ENCODE assay signal across 8 mouse cellular contexts in genomic region chr10:80677128-80677875, GRCm38 (mm10). TPM values are rescaled to one million over a fixed set of nuclear protein-coding genes. Genes with fewer than 3 reads are reported as not detected.
DNase-seq lines count a peak whose midpoint lies in the region; ATAC-seq and TF ChIP-seq lines count a peak whose summit lies in the region.

No protein-coding gene starts in this region.

- ATAC-seq in erythroblast, adult 5-6 weeks (replicated peaks; ENCODE audit: low FRiP score, poor library complexity, severe bottlenecking): peak; percentile 2
- ATAC-seq in intestine, postnatal 0 days: no peak
- ATAC-seq in midbrain, embryonic 14.5 days (ENCODE audit: low FRiP score, low TSS enrichment): no peak
- no peak for ATAC-seq in megakaryocyte progenitor cell, adult 5-6 weeks (replicated peaks; ENCODE audit: poor library complexity)

- H3K27me3 ChIP-seq in cerebellum, adult 2 months (ENCODE audit: control insufficient read depth, insufficient read depth, low read length): no peaks in the 10 kb centered on the region
- H3K27me3 ChIP-seq in intestine, postnatal 0 days (replicated peaks; ENCODE audit: control insufficient read depth, insufficient read depth, low read length): no peaks in the 10 kb centered on the region
- no peaks in the 10 kb centered on the region for H3K27me3 ChIP-seq in midbrain, embryonic 14.5 days (ENCODE audit: control insufficient read depth, insufficient read depth, low read length)

- peak overlapping the region; percentile 66 for H3K4me2 ChIP-seq in intestine, postnatal 0 days (replicated peaks; ENCODE audit: low read depth)
- peak overlapping the region; percentile 96 for H3K4me2 ChIP-seq in midbrain, embryonic 14.5 days (ENCODE audit: low read length)

- no peaks in the 10 kb centered on the region for H3K9me3 ChIP-seq in intestine, postnatal 0 days (ENCODE audit: control insufficient read depth)
- no peaks in the 10 kb centered on the region for H3K9me3 ChIP-seq in midbrain, embryonic 14.5 days (ENCODE audit: control insufficient read depth, low read length)

- H3K4me3 ChIP-seq in cerebellum, adult 2 months (replicated peaks; ENCODE audit: insufficient read depth, low read depth, low read length): peak overlapping the region; percentile 65
- H3K4me3 ChIP-seq in intestine, postnatal 0 days (ENCODE audit: low read depth, low read length): peak overlapping the region; percentile 80
- peak overlapping the region; percentile 98 for H3K4me3 ChIP-seq in midbrain, embryonic 14.5 days (replicated peaks; ENCODE audit: low read depth, low read length)

- peak overlapping the region; percentile 95 for H3K27ac ChIP-seq in cerebellum, adult 2 months (ENCODE audit: insufficient read depth, low read length)
- H3K27ac ChIP-seq in intestine, postnatal 0 days (ENCODE audit: low read depth, low read length): peak overlapping the region; percentile 96
- peak overlapping the region; percentile 97 for H3K27ac ChIP-seq in midbrain, embryonic 14.5 days (replicated peaks; ENCODE audit: low read depth, low read length)

- DNase-seq in cerebellum, adult 2 months: peak; percentile 45 to 57
- no peak for DNase-seq in cerebellum, postnatal 25 days
- DNase-seq in CD4-positive, CD25-positive, alpha-beta regulatory T cell, adult 2 months (ENCODE audit: low read depth, low spot score): peak; percentile 87
- no peak for DNase-seq in midbrain, embryonic 14.5 days
- DNase-seq in embryo, embryonic 10.5 days (ENCODE audit: low spot score): no peak

- peaks cover 49% of the 10 kb centered on the region for H3K4me1 ChIP-seq in cerebellum, adult 2 months (ENCODE audit: control insufficient read depth, insufficient read depth, low read length)
- peaks cover 25% of the 10 kb centered on the region for H3K4me1 ChIP-seq in intestine, postnatal 0 days (replicated peaks; ENCODE audit: control insufficient read depth, insufficient read depth, low read length)
- H3K4me1 ChIP-seq in midbrain, embryonic 14.5 days (ENCODE audit: control insufficient read depth, insufficient read depth, low read length): peaks cover 46% of the 10 kb centered on the region

- TF ChIP-seq POLR2A in cerebellum, adult 2 months (IDR thresholded peaks at IDR 0.05; ENCODE audit: borderline replicate concordance, insufficient read depth, low read length): no peak

- peak overlapping the region; percentile 47 for H3K9ac ChIP-seq in intestine, postnatal 0 days (ENCODE audit: low read depth, low read length)
- peak overlapping the region; percentile 69 for H3K9ac ChIP-seq in midbrain, embryonic 14.5 days (replicated peaks; ENCODE audit: low read length)

- H3K36me3 ChIP-seq in intestine, postnatal 0 days (ENCODE audit: control insufficient read depth, insufficient read depth): 0 out of 2 replicates have a peak, but pooled peaks cover 5% of the 10 kb centered on the region
- peaks cover 7% of the 10 kb centered on the region; the same call in 1 of the 2 replicates for H3K36me3 ChIP-seq in midbrain, embryonic 14.5 days (ENCODE audit: control insufficient read depth, insufficient read depth, low read length)

- TF ChIP-seq CTCF in cerebellum, adult 2 months (IDR thresholded peaks at IDR 0.05; ENCODE audit: borderline replicate concordance, insufficient read depth, low read depth, low read length): no peak
- TF ChIP-seq CTCF in intestine, postnatal 0 days (IDR thresholded peaks at IDR 0.05; ENCODE audit: low read depth): no peak

- 14% methylated on average over 9 of the region's 9 CpGs for WGBS in cerebellum, adult 2 months
- WGBS in intestine, postnatal 0 days: 17% methylated on average over 9 of the region's 9 CpGs
- 46% methylated on average over 9 of the region's 9 CpGs for WGBS in midbrain, embryonic 14.5 days

RNA-seq across cellular contexts. Expression of gene Mknk2, which starts 0.6 kb away (rescaled TPM):
- 59.3 and 64.4 TPM in 2 replicates for polyA plus RNA-seq in cerebellum, adult 2 months (2012; rRNA removed)
- total RNA-seq in erythroblast, adult 5-6 weeks (2015; ENCODE audit: low replicate concordance): 40.2 and 47.4 TPM in 2 replicates
- 28.4 and 40.8 TPM in 2 replicates for total RNA-seq in erythroblast, adult 5-6 weeks (2017; ENCODE audit: low replicate concordance)
- polyA plus RNA-seq in intestine, postnatal 0 days (2015; fragmentation: Nextera tagmentation; extraction: Ambion mirVana): 38.4 and 38.6 TPM in 2 replicates
- 46.7 and 54.2 TPM in 2 replicates for polyA plus RNA-seq in midbrain, embryonic 14.5 days (2014; fragmentation: Nextera tagmentation; extraction: Ambion mirVana)
- 40.1 and 46.2 TPM in 2 replicates for total RNA-seq in megakaryocyte progenitor cell, adult 5-6 weeks (2015)
- total RNA-seq in megakaryocyte progenitor cell, adult 5-6 weeks (2017): 32.8 and 44.4 TPM in 2 replicates

RNA-seq across cellular contexts. Expression of gene Btbd2, which starts 20.4 kb away (rescaled TPM):
- polyA plus RNA-seq in cerebellum, adult 2 months (2012; rRNA removed): 106 and 108 TPM in 2 replicates
- total RNA-seq in erythroblast, adult 5-6 weeks (2015; ENCODE audit: low replicate concordance): 5.6 and 6.1 TPM in 2 replicates
- total RNA-seq in erythroblast, adult 5-6 weeks (2017; ENCODE audit: low replicate concordance): 5.6 and 11.4 TPM in 2 replicates
- polyA plus RNA-seq in intestine, postnatal 0 days (2015; fragmentation: Nextera tagmentation; extraction: Ambion mirVana): 21.5 and 23.5 TPM in 2 replicates
- 80.1 and 88.8 TPM in 2 replicates for polyA plus RNA-seq in midbrain, embryonic 14.5 days (2014; fragmentation: Nextera tagmentation; extraction: Ambion mirVana)
- total RNA-seq in megakaryocyte progenitor cell, adult 5-6 weeks (2015): 10.5 and 13.2 TPM in 2 replicates
- total RNA-seq in megakaryocyte progenitor cell, adult 5-6 weeks (2017): 19.9 and 25.7 TPM in 2 replicates

RNA-seq across cellular contexts. Expression of gene Mob3a, which starts 24.5 kb away (rescaled TPM):
- 12.6 and 14.2 TPM in 2 replicates for polyA plus RNA-seq in cerebellum, adult 2 months (2012; rRNA removed)
- 13.4 and 25.6 TPM in 2 replicates for total RNA-seq in erythroblast, adult 5-6 weeks (2015; ENCODE audit: low replicate concordance)
- total RNA-seq in erythroblast, adult 5-6 weeks (2017; ENCODE audit: low replicate concordance): 11.0 and 18.2 TPM in 2 replicates
- 14.4 and 15.4 TPM in 2 replicates for polyA plus RNA-seq in intestine, postnatal 0 days (2015; fragmentation: Nextera tagmentation; extraction: Ambion mirVana)
- 45.2 and 47.3 TPM in 2 replicates for polyA plus RNA-seq in midbrain, embryonic 14.5 days (2014; fragmentation: Nextera tagmentation; extraction: Ambion mirVana)
- 26.4 and 31.9 TPM in 2 replicates for total RNA-seq in megakaryocyte progenitor cell, adult 5-6 weeks (2015)
- total RNA-seq in megakaryocyte progenitor cell, adult 5-6 weeks (2017): 34.9 and 39.0 TPM in 2 replicates

RNA-seq across cellular contexts. Expression of gene Izumo4, which starts 24.7 kb away (rescaled TPM):
- 112 and 117 TPM in 2 replicates for polyA plus RNA-seq in cerebellum, adult 2 months (2012; rRNA removed)
- total RNA-seq in erythroblast, adult 5-6 weeks (2015; ENCODE audit: low replicate concordance): 8.6 and 9.8 TPM in 2 replicates
- 1.3 and 2.2 TPM in 2 replicates for total RNA-seq in erythroblast, adult 5-6 weeks (2017; ENCODE audit: low replicate concordance)
- 12.2 and 14.4 TPM in 2 replicates for polyA plus RNA-seq in intestine, postnatal 0 days (2015; fragmentation: Nextera tagmentation; extraction: Ambion mirVana)
- 22.4 and 25.1 TPM in 2 replicates for polyA plus RNA-seq in midbrain, embryonic 14.5 days (2014; fragmentation: Nextera tagmentation; extraction: Ambion mirVana)
- 7.0 and 13.6 TPM in 2 replicates for total RNA-seq in megakaryocyte progenitor cell, adult 5-6 weeks (2015)
- total RNA-seq in megakaryocyte progenitor cell, adult 5-6 weeks (2017): 1.7 and 4.3 TPM in 2 replicates

RNA-seq across cellular contexts. Expression of gene Csnk1g2, which starts 54.7 kb away (rescaled TPM):
- 208 and 218 TPM in 2 replicates for polyA plus RNA-seq in cerebellum, adult 2 months (2012; rRNA removed)
- total RNA-seq in erythroblast, adult 5-6 weeks (2015; ENCODE audit: low replicate concordance): 25.5 and 25.6 TPM in 2 replicates
- total RNA-seq in erythroblast, adult 5-6 weeks (2017; ENCODE audit: low replicate concordance): 28.2 and 28.9 TPM in 2 replicates
- polyA plus RNA-seq in intestine, postnatal 0 days (2015; fragmentation: Nextera tagmentation; extraction: Ambion mirVana): 97.5 and 99.2 TPM in 2 replicates
- 74.1 and 98.5 TPM in 2 replicates for polyA plus RNA-seq in midbrain, embryonic 14.5 days (2014; fragmentation: Nextera tagmentation; extraction: Ambion mirVana)
- total RNA-seq in megakaryocyte progenitor cell, adult 5-6 weeks (2015): 39.1 and 43.1 TPM in 2 replicates
- 127 and 171 TPM in 2 replicates for total RNA-seq in megakaryocyte progenitor cell, adult 5-6 weeks (2017)

Comparison
In these comparisons a context has a peak if more than half of its experiments do, and no peak if none do; other contexts are left out.
1. DNase-seq: peak in cerebellum, adult 2 months (2 of 2) and CD4-positive, CD25-positive, alpha-beta regulatory T cell, adult 2 months (single experiment); none in cerebellum, postnatal 25 days (0 of 2), midbrain, embryonic 14.5 days (single experiment) and embryo, embryonic 10.5 days (single experiment).
2. Peak in every context shown above with its lines, with median percentiles within 50 percentile points of each other: H3K27ac ChIP-seq and H3K4me3 ChIP-seq.